Mouse (Mus musculus): ENCODE data around the gene Dagla.

DNA sequence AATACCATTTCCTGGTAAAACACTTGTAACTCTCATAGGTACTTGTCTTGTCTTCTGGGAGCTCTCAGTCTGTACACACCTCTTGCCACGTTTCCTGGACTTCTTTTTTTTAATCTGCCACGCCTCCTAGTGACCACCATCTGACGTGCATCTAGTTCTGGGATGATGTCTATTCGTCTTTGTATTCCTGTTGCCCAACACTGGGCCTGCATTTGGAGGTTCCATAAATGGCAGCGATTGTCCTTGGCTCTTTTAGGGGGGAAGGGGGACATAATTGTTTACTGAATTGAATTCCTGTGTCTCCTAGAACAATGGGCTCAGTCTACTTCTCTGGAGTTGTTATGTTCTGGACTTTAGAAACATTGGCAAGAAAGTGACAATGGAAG is 100.1 kb downstream of the Dagla start:
- TF ChIP-seq POLR2A (IDR thresholded peaks at IDR 0.05; ENCODE audit: control insufficient read depth, low read depth, low read length) (no peak), CTCF (IDR thresholded peaks at IDR 0.05; ENCODE audit: control insufficient read depth, insufficient read depth, insufficient replicate concordance, low read depth, low read length) (no peak)

Measured in testis, adult 2 months (tissue).